Mouse (Mus musculus): ENCODE measurements around the gene 4930442H23Rik.

DNA sequence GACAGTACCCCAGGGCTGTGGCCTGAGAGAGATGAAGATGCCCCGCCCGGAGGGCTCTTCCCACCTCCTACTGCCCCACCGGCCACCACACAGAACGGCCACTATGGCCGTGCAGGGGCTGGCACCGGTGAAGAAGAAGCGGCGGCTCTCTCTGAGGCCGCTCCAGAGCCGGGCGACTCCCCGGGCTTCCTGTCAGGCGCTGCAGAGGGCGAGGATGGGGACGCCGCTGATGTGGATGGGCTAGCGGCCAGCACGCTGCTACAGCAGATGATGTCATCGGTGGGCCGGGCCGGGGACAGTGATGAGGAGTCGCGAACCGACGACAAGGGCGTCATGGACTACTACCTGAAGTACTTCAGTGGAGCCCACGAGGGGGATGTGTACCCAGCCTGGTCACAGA, 39.0 kb downstream of the 4930442H23Rik start:
- TF ChIP-seq CTCF (IDR thresholded peaks at IDR 0.05; ENCODE audit: borderline replicate concordance, insufficient read depth, low read depth, low read length), result no peak
- no peak for TF ChIP-seq POLR2A (IDR thresholded peaks at IDR 0.05; ENCODE audit: borderline replicate concordance, insufficient read depth, low read length)

All from cerebellum, adult 2 months (tissue).